Mouse (Mus musculus) embryo, embryonic 11.5 days (tissue): ENCODE measurements around the gene Olfm2.
A peak's percentile ranks its signal among the peaks of the same experiment; 100 is the strongest.

ENCODE experiments used
- DNase-seq: peaks from one replicate; pipeline ENCODE4 v3.0.0-alpha.2; 2012; ENCODE audit warnings: low read depth, low spot score

Gene Olfm2

DNA sequence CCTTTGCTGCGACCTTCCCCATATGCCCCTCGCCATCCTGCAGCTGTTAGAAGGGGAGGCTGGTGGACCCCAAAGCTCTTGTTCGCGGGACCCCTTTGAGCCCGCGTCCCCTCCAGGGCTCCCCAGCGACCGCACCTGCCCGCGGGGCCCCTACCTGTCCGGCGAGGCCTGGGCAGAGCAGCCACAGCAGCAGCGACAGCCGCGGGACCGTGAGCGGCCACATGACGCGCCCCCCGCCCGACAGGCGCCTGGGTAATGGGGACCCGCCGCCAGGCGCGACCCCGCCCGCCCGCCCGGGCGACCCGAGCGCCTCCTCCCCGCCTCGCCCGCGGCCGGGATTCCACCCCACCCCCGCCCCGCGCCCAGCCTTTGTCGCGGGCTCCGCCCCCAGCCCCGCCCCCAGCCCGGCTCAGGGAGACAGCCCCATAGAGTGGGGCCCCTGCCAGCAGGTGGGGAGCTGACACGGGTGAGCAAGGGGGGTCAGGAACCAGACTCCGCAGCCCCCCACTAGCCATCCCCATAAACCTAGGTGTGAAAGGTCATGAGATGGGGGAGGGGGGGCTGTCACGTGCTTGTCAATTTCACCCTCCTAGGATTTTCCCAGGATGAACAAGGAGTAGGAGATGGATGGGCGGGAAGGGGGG, at the start of gene Olfm2:
TSS of gene Olfm2 (minus strand) at position 333 of the 644 bp plus-strand sequence.
- peak; percentile 29 for DNase-seq

DNA sequence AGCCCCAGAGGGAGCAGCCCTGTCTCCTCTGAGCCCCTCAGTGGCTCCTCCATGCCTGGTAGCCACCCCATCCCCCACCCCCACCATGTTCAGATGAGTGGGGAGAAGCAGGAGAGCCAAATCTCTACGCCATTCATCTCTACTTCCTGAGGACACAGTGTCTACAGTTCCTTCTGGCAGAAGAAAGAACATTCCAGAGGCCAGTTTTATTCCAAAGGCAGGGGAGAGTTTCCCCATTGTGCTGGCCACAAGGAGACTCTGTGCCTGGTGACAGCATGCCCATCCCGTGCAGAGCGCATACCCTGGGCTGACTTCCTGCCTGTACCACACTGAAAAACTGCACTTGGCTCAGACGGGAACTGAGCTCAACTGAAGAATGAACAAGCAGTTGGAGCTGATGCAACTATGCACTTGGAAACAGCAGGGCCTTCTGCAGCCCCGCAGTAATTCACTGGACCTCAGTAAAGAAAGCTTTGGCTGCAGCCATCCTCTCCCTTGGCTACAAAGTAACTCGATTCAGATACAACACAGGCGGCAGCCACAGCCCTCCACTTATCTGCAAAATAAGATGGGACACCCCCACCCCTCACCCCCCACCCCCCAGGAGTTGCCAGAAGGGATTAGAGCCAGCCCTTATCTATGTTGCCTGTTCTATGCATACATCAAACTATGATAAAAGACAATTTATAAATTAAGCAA, 48.1 kb upstream of the Olfm2 start:
- no peak for DNase-seq

DNA sequence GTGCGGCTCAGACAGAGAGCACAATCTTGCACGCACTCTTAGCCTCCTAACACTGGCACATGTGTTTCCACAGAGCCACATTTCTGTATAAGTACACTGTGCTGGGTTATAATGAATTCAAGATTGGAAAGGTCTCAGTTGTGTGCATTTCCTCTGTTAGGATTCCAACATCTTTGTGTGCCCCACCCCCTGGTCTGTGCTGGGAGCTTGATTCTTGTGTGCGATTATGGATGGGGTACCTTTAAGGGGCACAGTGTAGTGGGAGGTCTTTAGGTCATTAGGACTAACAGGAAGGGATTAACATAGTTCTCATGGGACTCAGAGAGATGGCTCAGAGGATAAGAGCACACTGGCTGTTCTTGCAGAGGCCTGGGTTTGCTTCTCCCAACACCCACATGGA, 44.2 kb upstream of the Olfm2 start:
- no peak for DNase-seq

DNA sequence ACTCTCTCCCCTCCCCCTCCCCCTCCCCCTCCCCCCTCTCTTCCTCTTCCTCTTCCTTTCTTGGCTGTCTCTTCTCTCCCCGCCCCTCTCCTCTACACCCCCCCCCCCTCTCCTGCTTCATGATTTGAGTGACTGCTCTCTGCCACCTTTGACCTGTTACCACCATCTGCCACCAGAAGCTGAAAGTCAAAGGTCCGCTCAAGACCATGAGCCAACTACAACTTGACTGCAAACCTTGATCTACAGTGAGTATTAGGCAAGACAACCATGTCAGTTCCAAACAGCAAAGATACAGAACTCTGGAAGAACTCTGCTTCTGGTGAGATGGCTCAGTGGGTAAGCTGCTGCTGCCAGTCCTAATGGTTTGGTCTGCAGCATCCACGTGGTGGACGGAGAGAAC, 43.5 kb upstream of the Olfm2 start:
- no peak for DNase-seq

DNA sequence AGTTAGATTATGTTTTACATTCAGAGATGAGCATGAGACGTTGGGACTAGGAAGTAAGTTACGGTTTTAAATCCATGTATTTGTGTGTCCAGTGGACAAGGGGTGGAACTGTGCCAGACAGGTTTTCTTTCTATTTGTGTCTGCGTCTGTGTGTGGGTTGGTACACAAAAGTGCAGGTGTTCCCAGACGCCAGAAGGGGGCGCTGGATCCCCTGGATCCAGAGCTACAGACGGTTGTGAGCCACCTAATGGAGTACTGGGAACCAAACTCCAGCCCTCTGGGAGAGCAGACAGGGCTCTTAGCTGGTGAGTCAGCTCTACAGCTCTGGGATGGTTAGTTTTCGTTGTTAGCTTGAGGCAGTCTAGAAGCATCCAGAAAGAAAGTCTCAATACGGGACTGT, 41.8 kb upstream of the Olfm2 start:
- no peak for DNase-seq

DNA sequence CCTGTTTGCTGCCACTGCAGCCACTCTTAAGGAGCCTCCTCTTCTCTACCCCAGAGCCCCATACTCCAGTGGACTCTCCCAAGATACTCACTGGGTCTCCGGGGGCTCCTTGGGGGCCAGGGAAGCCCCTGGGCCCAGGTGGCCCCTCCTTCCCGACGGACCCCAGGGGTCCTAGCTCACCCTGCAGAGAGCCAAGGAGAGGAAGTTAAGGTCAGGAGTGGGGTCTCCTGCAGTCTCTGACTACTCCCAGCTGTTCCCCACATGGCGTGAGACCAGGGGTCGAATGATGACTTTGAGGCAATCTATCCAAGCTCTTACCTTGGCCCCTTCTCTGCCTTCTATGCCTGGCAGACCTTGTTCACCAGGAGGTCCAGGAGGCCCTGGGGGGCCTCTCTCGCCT, 38.9 kb upstream of the Olfm2 start:
- DNase-seq = no peak

DNA sequence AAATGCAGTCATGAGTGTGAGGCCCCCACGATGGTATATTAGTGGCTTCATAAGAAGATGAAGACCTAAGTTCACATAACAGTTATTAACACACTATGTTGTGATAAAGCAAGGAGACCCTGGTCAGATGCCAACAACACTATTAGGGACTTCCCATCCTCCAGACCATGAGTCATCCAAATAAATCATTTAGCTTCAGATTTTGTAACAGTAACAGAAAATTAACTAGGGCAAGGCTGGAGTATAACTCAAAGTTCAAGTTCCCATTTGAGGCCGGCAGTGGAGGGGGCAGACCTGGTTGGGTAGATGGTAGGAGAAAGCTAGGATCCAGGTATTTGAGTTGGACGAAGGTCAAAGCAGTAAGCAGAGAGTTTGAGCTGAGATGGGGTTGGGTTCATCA, 35.1 kb upstream of the Olfm2 start:
- DNase-seq = no peak

DNA sequence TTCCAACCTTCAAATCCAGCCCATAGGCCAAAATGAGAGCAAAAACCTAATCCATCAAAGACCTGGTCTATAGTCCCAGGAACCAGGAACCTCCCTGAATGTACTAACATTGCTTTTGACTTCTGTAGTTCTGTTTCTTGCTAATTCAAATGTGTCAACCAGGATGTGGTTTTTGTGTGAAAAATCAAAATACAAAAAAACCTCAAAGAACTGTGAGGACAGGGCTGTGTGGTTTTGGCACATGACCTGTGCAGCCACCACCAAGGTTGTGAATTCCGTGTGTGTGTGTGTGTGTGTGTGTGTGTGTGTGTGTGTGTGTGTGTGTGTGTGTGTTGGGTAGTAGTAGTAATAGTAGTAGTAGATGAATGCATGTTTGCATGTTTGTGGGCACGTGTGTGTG, 19.1 kb upstream of the Olfm2 start:
- no peak for DNase-seq

DNA sequence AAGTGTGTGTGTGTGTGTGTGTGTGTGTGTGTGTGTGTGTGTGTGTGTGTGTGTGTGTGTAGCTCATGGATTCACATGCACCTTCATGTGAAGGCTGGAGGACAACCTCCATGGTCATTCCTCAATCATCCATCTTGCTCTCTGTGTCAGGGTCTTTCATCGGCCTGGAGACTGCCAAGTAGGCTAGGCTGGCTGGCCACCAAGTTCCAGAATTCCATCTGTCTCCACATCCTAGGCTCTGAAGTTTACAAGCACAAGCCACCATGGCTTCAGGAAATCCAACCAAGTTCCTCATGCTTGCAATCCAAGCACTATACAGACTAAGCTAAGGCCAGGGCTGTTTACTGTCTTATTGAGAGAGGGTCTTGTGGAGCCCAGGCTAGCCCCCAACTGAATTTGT, 16.9 kb upstream of the Olfm2 start:
- no peak for DNase-seq

DNA sequence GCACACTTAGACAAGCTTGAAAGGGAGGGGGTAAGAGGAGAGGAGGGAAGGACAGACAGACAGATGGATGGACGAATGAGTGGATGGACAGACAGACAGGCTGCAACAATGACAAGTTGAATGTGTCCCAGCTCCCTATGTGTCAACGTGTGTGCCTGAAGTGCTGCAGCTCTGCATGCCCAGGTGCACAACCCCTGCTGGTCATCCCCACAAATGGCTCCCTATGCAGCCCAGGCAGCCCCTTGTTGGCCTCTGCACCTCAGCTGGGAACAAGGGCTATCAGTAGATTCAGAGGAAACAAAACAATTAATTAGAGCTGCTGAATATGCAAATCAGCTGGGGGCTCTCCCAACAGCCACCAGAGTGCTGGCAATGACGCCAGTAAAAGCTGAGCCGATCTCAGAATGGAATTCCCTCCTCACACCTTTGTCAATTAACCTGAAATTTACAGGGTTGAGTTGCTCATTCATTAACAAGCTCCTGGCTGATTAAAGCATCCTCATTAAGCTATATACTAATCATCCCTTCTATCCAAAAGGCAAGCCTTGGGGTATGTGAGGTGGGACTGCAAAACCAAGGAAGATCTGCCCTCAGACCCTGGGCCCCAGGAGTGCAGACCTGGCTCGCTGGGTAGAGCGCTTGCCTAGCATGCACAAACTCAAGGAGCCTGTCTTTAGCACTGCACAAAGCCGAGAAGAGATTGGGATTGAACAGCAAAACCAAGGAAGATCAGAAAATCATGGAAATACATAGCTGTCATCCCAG, 16.2 kb upstream of the Olfm2 start:
- no peak for DNase-seq

DNA sequence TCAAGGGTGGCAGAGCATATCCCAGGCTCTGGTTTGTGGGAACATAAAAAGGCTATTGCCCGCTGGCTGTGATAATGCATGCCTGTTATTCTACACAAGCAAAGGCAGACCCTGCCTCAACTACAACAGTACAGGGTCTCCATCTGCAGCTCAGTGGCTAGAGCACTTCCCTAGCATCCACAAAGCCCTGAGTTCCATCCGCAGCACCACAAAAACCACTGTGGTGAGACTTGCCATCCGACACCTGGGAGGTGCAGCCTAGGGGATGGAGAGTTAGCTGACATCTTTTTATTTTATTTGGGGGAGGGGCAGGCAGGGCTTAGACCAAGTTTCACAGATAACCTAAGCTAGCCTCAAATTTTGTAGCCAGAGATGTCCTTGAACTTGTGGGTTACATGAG, 15.2 kb upstream of the Olfm2 start:
- DNase-seq = no peak

DNA sequence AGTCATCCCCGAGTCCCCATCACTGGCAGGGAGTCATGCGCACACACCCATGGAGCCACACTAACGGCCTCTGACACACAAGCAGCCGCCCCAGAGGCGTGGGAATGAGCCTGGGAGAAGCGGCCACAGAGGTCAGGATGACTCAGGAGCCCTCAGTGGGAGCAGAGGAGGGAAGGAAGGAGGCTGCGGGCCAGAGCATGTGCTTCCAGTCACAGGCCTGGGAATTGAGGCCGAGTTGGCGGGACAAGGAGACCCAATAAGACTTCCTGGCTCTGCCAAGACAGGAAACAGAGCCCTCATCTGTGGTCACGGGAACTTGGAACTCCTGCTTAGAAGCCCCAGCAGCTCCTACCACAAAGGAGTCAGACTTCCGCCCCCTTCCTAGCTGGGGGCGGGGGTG, 14.7 kb upstream of the Olfm2 start:
- DNase-seq = no peak

DNA sequence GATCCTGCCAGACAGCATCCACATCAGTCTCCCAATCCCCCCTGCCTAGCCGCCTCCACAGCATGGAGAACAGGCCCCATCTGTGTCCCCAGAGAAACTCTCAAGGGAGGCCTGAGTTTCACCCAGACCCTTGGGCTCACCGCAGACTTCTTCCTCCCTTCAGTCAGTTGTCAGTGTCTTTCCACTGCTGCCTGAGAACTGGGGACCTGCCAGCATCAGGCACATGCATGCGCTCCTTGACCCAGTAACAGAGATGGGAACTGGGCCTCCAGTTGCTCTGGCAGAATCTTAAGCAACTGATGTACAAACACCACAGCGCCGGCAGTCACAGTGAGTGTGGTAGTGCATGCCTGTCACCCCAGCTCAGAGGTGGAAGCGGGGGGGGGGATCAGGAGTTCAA, 12.7 kb upstream of the Olfm2 start:
- DNase-seq = no peak

DNA sequence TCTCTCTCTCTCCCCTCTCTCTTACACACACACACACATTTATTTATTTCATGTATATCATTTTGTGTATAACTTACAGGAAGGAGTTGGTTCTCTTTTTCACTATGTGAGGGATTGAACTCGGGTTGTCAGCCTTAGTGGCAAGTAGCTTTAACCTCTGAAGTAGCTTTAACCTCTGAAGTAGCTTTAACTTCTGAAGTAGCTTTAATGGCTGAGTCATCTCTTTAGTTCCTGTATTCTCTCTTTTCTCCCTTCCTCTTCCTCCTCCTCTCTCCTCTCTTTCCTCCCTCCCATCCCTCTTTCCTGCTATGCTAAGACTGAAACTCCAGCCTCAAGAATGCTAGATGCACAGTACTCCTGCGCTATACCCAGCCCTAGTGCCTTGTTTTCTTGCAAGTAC, 12.1 kb upstream of the Olfm2 start:
- no peak for DNase-seq

DNA sequence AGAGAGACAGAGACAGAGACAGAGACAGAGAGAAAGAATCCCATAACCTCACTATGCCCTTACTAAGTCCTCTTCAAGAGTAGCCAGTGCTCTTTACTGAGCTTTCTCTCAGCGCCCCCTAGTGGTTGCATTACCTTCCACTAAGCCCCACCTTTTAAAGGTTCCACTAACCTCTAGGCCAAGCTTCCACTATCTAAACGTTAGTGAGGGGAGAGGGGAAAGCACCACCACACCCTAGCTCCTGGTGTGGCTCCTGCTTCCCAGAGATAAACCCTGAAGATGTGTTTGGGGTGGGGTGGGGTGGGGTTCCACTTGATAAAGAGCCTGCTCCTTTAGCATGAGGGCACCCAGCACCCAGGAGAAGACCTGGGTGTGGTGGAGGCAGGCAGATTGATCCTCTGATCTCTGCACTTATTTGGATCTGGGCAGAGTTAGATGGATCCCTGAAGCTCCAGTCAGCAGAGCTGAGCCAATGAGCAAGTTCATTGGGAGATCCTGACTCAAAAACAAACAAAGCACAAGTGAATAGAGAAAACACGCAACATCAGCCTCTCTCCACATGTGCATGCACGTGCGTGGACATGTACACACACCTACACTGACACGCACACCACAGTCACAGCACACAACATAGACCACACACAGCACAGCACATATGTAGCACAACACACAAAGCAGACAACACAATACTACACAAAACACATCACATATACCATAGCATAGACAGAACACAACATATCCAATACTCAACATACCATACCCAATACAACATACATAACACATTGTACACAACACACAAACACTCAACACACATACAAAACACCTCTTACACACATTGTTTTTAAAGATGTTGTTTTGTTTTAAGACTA, 11.2 kb upstream of the Olfm2 start:
- peak; percentile 50 for DNase-seq

DNA sequence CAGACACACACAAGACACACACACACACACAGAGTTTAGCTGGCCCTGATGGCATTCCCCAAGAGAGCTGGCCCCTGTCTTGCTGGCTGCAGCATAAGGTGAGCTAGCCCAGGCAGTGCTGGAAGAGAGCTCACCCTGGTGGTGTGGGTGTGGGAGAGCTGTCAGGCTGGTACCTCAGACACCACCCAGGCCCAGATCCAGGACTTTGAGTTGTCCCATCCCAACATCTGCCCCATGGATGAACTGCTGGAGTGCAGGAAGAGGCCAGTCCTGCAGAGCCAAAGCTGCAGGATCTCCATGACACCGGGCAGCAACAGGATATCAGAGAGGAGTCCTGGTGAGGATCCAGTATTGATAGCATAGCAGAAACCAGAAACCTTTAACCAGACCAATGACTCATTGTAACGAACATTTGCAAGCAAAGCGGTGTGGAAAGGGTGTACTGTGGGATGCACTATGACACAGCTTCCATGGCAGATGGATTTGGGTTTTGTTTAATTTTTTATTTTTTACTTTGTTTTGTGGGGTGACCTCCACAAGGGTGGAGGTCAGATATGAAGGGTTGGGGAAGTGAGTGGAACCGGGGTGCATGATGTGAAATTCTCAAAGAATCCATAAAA, 10.0 kb upstream of the Olfm2 start:
- no peak for DNase-seq

DNA sequence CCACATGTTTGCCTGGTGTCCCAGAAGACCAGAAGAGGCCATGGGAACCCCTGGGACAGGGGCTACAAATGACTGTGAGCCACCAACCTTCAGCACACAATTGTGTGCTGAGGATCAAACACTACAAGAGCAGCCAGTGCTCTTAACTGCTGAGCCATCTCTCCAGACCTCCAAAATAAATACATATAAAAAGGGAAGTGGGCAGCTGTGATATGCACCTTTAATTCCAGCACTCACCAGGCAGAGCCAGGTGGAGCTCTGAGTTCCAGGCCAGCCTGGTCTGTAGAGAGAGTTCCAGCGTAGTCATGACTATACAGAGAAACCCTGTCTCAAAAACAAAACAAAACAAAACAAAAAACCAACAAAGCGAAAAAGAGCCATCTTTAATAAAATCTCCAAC, 8.2 kb upstream of the Olfm2 start:
- no peak for DNase-seq

DNA sequence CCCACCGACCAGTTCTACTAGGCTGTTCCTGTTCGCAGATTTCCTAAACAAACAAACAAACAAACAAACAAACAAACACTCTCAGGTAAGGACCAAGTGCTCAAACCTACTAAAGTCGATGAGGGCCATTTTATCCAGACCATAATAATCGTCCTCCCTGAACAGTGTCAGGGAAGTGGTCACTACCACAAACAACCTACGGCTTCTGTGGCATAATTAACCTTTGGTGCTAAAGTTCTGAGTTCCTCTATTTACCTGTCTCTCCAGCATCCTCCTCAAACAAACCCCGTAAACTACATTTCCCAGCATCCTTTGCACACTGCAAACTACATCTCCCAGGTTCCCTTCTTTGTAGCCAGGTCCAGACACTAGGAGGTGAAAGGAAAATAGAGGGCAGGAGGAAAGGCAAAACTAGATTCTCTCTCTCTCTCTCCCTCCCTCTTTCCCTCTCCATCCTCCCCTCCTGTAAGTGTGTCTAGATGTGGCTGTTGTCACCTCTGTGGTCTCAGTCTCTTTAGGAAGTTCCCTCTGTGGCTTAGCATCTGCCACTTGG, 5.4 kb upstream of the Olfm2 start:
- no peak for DNase-seq

DNA sequence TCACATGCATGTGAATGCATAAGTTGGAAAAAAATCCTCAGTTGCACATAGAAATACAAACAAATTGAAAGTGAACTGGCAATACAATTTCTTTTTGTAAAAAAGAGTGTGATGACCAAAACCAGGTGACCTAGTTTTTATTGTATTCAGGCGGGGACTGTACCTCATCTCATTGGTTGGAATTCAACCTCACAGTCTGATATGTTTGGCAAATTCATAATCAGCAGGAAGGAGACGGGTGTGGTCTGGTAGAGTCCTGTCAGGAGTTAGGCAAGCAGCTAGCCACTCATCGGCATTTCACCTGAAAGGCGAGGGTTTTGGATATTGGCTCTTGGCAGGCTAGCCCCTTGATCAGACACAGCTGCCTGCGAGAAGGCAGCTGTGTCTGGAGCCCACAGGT, 3.1 kb upstream of the Olfm2 start:
- DNase-seq = no peak

DNA sequence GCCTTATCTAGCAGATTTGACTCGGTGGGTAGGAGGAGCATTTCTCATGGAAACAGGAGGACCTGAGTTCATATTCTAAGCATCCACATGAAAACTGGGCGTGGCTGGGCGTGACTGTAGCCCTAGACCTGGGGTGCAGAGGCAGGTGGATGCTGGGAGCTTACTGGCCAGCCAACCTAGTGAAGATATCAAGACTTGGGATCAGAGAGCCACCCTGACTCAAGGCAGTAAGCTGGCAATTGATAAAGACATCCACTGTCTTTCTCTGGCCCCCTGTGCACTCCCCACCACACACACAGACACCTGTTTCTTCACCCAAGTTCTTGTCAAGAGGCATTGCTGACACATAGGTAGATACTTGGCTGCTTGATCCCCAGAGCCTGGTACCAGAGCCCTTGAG, 2.4 kb upstream of the Olfm2 start:
- DNase-seq = no peak

DNA sequence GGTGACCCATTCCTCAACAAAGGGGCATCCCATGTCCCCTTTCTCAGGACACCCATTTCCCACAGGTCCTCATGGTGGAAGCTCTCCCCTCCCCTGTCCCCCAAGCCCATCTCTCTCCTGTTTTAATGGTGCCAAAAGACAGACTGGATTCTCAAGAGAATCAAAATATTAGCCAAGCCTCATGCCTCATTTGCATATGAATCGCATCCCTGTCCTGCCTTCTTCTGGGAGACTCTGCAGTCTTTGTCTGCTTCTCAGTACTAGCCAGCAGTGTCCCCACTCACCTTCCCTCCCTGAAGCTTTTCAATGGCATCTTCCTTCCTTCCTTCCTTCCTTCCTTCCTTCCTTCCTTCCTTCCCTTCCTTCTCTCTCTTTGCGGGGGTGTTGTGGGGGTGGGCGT, 1.5 kb upstream of the Olfm2 start:
- DNase-seq = no peak
